Mouse (Mus musculus) layer of hippocampus, adult 18-20 months (tissue): Measurements from ENCODE around the gene Kif12. TPM values are rescaled to one million over a fixed set of nuclear protein-coding genes. Genes with fewer than 3 reads are reported as not detected.

ENCODE experiments used
- DNase-seq, 2 experiments: peaks; one replicate each; pipeline ENCODE4 v3.0.0; 2022; ENCODE audit warnings: low spot score in 2 of 2
- total RNA-seq, 2 experiments: library from RNA; stranded (reverse); gene quantifications; 2 replicates each; pipeline ENCODE4 v1.2.3; 2021

Kif12 gene
- total RNA-seq, 2 experiments from 2014 or later = not detected

GRCm38 (mm10) chr4:63158961-63159592 lies 12.9 kb downstream of the Kif12 start:
- peak; percentile 70 to 87 for DNase-seq

- no peak for DNase-seq
Measured at GRCm38 (mm10) chr4:63158192-63158591, 13.7 kb downstream of the Kif12 start.

- no peak for DNase-seq
Measured at GRCm38 (mm10) chr4:63156726-63157634, 15.0 kb downstream of the Kif12 start.

- no peak for DNase-seq
Measured at GRCm38 (mm10) chr4:63155596-63155995, 16.3 kb downstream of the Kif12 start.

DNA sequence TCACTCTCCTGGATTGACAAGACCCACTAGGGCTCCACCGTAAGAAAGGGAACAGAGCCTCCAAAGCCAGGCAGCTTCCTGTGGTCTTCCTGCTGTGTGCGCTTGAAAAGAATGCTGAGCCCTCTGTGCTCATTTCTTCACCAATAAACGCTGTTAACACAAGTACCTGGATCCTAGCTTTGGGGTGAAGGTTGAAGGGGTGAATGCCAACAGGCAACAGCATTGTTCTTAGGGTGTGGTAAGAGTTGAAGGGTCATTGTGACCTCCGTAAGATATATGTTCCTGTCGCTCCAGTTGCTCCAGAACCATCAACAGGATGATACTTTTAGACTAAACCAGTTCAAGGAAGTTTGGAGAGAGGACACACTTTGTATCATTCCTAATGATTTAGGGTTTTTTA lies 17.2 kb downstream of the Kif12 start, which contains the start of gene Ambp:
Gene Ambp (minus strand): TSS at position 101 of the 400 bp plus-strand sequence.
- no peak for DNase-seq

GRCm38 (mm10) chr4:63154028-63154427 lies 17.9 kb downstream of the Kif12 start:
- DNase-seq = no peak

DNA sequence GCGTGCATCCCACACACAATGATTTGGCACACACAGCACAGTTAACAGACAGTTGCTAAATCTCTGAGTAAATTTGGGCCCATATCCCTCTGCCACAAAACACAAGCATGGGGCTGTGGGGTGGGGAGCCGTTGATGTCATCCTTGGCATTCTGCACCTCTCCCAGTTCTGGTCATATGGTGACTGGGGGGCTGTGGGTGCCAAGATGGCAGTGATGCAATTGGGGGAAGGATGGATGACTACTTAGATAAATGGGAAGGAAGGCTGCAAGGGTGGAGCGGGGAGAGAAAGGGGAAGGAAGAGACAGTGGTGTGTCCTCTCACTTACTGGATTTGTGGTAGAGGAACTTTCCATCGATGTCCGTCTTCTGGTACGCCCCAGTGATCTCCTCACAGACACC lies 20.8 kb downstream of the Kif12 start:
- peak; percentile 17 to 30 for DNase-seq

- no peak for DNase-seq
Measured at GRCm38 (mm10) chr4:63147268-63147667, 24.7 kb downstream of the Kif12 start.

DNA sequence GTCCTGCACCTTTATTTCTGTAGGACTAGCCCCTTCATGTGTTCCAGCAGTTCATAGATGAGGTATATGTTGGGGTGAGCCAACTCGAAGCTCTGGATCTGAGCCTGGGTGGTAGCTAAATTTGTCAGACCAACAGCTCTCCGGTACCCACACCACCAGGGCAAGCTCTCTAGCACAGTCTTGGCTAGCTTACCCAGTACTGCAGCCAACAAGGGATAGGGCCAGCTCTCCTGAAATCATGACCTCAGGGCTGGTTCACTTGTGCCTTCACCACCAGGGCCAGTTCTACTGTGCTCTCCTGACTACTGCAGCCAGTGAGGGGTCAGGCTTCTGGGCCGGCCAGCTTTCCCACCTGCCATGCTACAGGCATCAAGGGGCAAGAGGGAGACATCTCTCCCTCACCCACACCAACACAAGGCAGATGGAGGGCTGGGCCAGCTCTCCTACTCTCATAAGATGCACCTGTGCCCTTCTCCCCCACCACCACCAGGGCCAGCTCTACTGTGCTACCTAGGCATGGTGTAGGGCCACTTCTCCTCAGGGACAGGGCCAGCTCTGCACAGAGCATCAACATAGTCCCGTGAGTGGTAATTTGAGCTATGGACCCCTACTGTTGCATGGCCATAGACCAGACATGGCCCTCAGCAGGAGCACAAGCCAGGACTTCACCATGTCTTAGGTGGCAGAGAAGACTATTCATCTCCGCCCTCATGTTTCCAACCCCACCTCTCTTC lies 41.9 kb downstream of the Kif12 start:
- no peak for DNase-seq

DNA sequence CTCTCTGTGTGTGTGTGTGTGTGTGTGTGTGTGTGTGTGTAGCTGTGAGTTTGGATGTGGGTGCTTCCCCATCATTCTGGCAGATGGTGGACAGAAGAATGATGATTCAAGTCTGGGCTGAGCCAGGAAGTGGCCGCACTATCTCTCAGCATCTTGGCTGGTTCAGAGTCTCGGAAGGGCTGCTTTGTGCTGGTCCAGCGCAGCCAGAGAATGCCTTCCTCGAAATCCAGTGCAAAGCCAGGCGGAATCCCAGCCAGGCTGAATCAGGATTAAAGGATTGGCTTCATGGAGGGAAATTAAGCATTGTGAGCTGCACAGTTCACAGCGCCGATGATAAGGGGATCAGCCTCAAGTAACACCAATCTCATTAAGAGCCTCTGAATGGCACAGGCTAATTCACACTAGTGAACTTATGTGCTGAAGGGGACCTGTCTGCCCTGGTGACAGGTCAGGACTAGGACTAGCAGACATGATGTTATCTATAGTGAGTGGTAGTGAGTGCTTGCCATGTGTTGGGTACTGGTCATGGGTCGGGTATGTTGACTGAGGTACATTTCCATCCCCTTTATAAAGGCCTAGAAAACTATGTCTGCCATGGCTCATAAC lies 47.0 kb downstream of the Kif12 start:
- no peak for DNase-seq

GRCm38 (mm10) chr4:63118639-63119437 lies 53.1 kb downstream of the Kif12 start:
- peak; percentile 64 to 84 for DNase-seq

Other genes starting within 250 kb of the Kif12 start
- gene Zfp618, start 206.6 kb downstream of the Kif12 start, total RNA-seq = 1 to 10 TPM; 2.6 to 2.9 TPM
- not detected for gene Ambp, start 17.3 kb downstream of the Kif12 start, total RNA-seq
- 1 to 10 TPM; 4.0 to 4.5 TPM for gene Col27a1, start 41.9 kb upstream of the Kif12 start, total RNA-seq
- not detected for gene Orm1, start 172.4 kb upstream of the Kif12 start, total RNA-seq
- not detected for gene Orm3, start 184.0 kb upstream of the Kif12 start, total RNA-seq
- not detected for gene Orm2, start 190.3 kb upstream of the Kif12 start, total RNA-seq
- gene Akna, start 231.2 kb upstream of the Kif12 start, total RNA-seq = 1 to 10 TPM; 3.1 to 3.8 TPM